Mouse (Mus musculus): ENCODE measurements around the gene Klhl3.

GRCm38 (mm10) chr13:58160761-58161160 is 47.4 kb upstream of the Klhl3 start:
- TF ChIP-seq GATA1 (IDR thresholded peaks at IDR 0.05; ENCODE audit: low read length) (no peak), TAL1 (IDR thresholded peaks at IDR 0.05; ENCODE audit: low read length) (no peak)

Measured in erythroblast, embryonic 14.5 days (primary cell).